Mouse (Mus musculus) small intestine, adult 2 months (tissue): ENCODE results near the gene Lrp5.

ENCODE experiments used
- CTCF ChIP-seq: fragments of 200-500 bp; IDR thresholded peaks from 2 replicates; pipeline ENCODE4 v1.5.1; 2012; ENCODE audit warnings: low read depth, mild to moderate bottlenecking, control low read depth, inconsistent platforms, low read length, moderate library complexity, mixed read lengths; ENCODE audit not compliant: insufficient replicate concordance, insufficient read length; ENCODE audit errors: extremely low read depth
- POLR2A ChIP-seq: fragments of 200-500 bp; IDR thresholded peaks from 2 replicates; pipeline ENCODE4 v1.6.1; 2012; ENCODE audit warnings: low read depth, mild to moderate bottlenecking, control low read depth, inconsistent platforms, low read length, moderate library complexity

- TF ChIP-seq POLR2A (no peak), CTCF (no peak)
These were observed 100.3 kb downstream of the Lrp5 start for GRCm38 (mm10) chr19:3586026-3586425.
